Mouse (Mus musculus): ENCODE results near the gene Adarb2. TPM values are rescaled to one million over a fixed set of nuclear protein-coding genes. Genes with fewer than 3 reads are reported as not detected.
"Not testable (repeated sequence)": the region's sequence is repeated elsewhere in the genome, so short reads cannot be mapped to it uniquely, and the experiment has no call there.

Adarb2 gene
- total and polyA plus RNA-seq, 2 experiments = 0.09 TPM; not detected in 1

- no peaks in the 10 kb centered on the region for H3K4me1 ChIP-seq (ENCODE audit: control insufficient read depth, insufficient read depth, low read length)
- no peak overlapping the region for H3K27ac ChIP-seq (replicated peaks; ENCODE audit: insufficient read depth, low read depth, low read length)
- H3K79me2 ChIP-seq (ENCODE audit: control insufficient read depth, insufficient read depth, low read length) = no peaks in the 10 kb centered on the region
- no peaks in the 10 kb centered on the region for H3K36me3 ChIP-seq (ENCODE audit: control insufficient read depth, insufficient read depth, low read length)
- no peak overlapping the region for H3K9ac ChIP-seq (ENCODE audit: low read depth, low read length)
- DNase-seq (ENCODE audit: extremely low read depth, low read depth, low spot score) = no peak
- 82% methylated on average over 6 of the region's 6 CpGs for WGBS
- H3K27me3 ChIP-seq (ENCODE audit: control insufficient read depth, insufficient read depth, low read length) = no peaks in the 10 kb centered on the region
- no peak for TF ChIP-seq CTCF (IDR thresholded peaks at IDR 0.05; ENCODE audit: low read depth, low read length)
- no peak for TF ChIP-seq POLR2A (IDR thresholded peaks at IDR 0.05; ENCODE audit: extremely low read depth, insufficient read depth, low read length)
- H3K4me3 ChIP-seq (ENCODE audit: insufficient read depth, low read depth, low read length) = no peak overlapping the region
These were observed 395.0 kb downstream of the Adarb2 start for GRCm38 (mm10) chr13:8597647-8598017.

- Histone ChIP-seq H3K36me3 (ENCODE audit: control insufficient read depth, insufficient read depth, low read length) (no peaks in the 10 kb centered on the region), H3K79me2 (ENCODE audit: control insufficient read depth, insufficient read depth, low read length) (no peaks in the 10 kb centered on the region), H3K27ac (replicated peaks; ENCODE audit: insufficient read depth, low read depth, low read length) (no peak overlapping the region), H3K27me3 (ENCODE audit: control insufficient read depth, insufficient read depth, low read length) (no peaks in the 10 kb centered on the region), H3K4me1 (ENCODE audit: control insufficient read depth, insufficient read depth, low read length) (no peaks in the 10 kb centered on the region), H3K9ac (ENCODE audit: low read depth, low read length) (no peak overlapping the region), H3K4me3 (ENCODE audit: insufficient read depth, low read depth, low read length) (no peak overlapping the region)
- TF ChIP-seq POLR2A (IDR thresholded peaks at IDR 0.05; ENCODE audit: extremely low read depth, insufficient read depth, low read length) (no peak), CTCF (IDR thresholded peaks at IDR 0.05; ENCODE audit: low read depth, low read length) (no peak)
- 71% methylated on average over 2 of the region's 2 CpGs for WGBS
- no peak for DNase-seq (ENCODE audit: extremely low read depth, low read depth, low spot score)
These were observed 403.0 kb downstream of the Adarb2 start for GRCm38 (mm10) chr13:8605645-8606044.

- Histone ChIP-seq H3K27me3 (ENCODE audit: control insufficient read depth, insufficient read depth, low read length) (no peaks in the 10 kb centered on the region), H3K36me3 (ENCODE audit: control insufficient read depth, insufficient read depth, low read length) (no peaks in the 10 kb centered on the region), H3K4me1 (ENCODE audit: control insufficient read depth, insufficient read depth, low read length) (no peaks in the 10 kb centered on the region), H3K9ac (ENCODE audit: low read depth, low read length) (no peak overlapping the region), H3K4me3 (ENCODE audit: insufficient read depth, low read depth, low read length) (no peak overlapping the region), H3K27ac (replicated peaks; ENCODE audit: insufficient read depth, low read depth, low read length) (no peak overlapping the region), H3K79me2 (ENCODE audit: control insufficient read depth, insufficient read depth, low read length) (no peaks in the 10 kb centered on the region)
- WGBS = 86% methylated on average over 12 of the region's 12 CpGs
- no peak for TF ChIP-seq POLR2A (IDR thresholded peaks at IDR 0.05; ENCODE audit: extremely low read depth, insufficient read depth, low read length)
- TF ChIP-seq CTCF (IDR thresholded peaks at IDR 0.05; ENCODE audit: low read depth, low read length) = no peak
- DNase-seq (ENCODE audit: extremely low read depth, low read depth, low spot score) = no peak
These were observed 405.4 kb downstream of the Adarb2 start for GRCm38 (mm10) chr13:8608040-8608439.

- H3K27me3 ChIP-seq (ENCODE audit: control insufficient read depth, insufficient read depth, low read length); DNase-seq (ENCODE audit: extremely low read depth, low read depth, low spot score); H3K79me2 ChIP-seq (ENCODE audit: control insufficient read depth, insufficient read depth, low read length); H3K9ac ChIP-seq (ENCODE audit: low read depth, low read length); H3K36me3 ChIP-seq (ENCODE audit: control insufficient read depth, insufficient read depth, low read length); H3K4me1 ChIP-seq (ENCODE audit: control insufficient read depth, insufficient read depth, low read length); H3K27ac ChIP-seq (replicated peaks; ENCODE audit: insufficient read depth, low read depth, low read length); H3K4me3 ChIP-seq (ENCODE audit: insufficient read depth, low read depth, low read length): not testable (repeated sequence)
- 80% methylated on average over 6 of the region's 6 CpGs for WGBS
These were observed 406.3 kb downstream of the Adarb2 start for GRCm38 (mm10) chr13:8608918-8609317.

- no peak for DNase-seq (ENCODE audit: extremely low read depth, low read depth, low spot score)
- no peak overlapping the region for H3K27ac ChIP-seq (replicated peaks; ENCODE audit: insufficient read depth, low read depth, low read length)
- TF ChIP-seq CTCF (IDR thresholded peaks at IDR 0.05; ENCODE audit: low read depth, low read length) (no peak), POLR2A (IDR thresholded peaks at IDR 0.05; ENCODE audit: extremely low read depth, insufficient read depth, low read length) (no peak)
- H3K4me3 ChIP-seq (ENCODE audit: insufficient read depth, low read depth, low read length) = no peak overlapping the region
- no peak overlapping the region for H3K9ac ChIP-seq (ENCODE audit: low read depth, low read length)
- WGBS = 82% methylated on average over 8 of the region's 8 CpGs
- H3K4me1 ChIP-seq (ENCODE audit: control insufficient read depth, insufficient read depth, low read length) = no peaks in the 10 kb centered on the region
- no peaks in the 10 kb centered on the region for H3K36me3 ChIP-seq (ENCODE audit: control insufficient read depth, insufficient read depth, low read length)
- H3K27me3 ChIP-seq (ENCODE audit: control insufficient read depth, insufficient read depth, low read length) = no peaks in the 10 kb centered on the region
- no peaks in the 10 kb centered on the region for H3K79me2 ChIP-seq (ENCODE audit: control insufficient read depth, insufficient read depth, low read length)
These were observed 408.3 kb downstream of the Adarb2 start for GRCm38 (mm10) chr13:8610956-8611355.

GRCm38 (mm10) chr13:8612618-8613391 lies 410.1 kb downstream of the Adarb2 start:
- Histone ChIP-seq H3K79me2 (ENCODE audit: control insufficient read depth, insufficient read depth, low read length) (no peaks in the 10 kb centered on the region), H3K4me1 (ENCODE audit: control insufficient read depth, insufficient read depth, low read length) (no peaks in the 10 kb centered on the region), H3K36me3 (ENCODE audit: control insufficient read depth, insufficient read depth, low read length) (no peaks in the 10 kb centered on the region), H3K9ac (ENCODE audit: low read depth, low read length) (no peak overlapping the region), H3K27me3 (ENCODE audit: control insufficient read depth, insufficient read depth, low read length) (no peaks in the 10 kb centered on the region), H3K4me3 (ENCODE audit: insufficient read depth, low read depth, low read length) (no peak overlapping the region), H3K27ac (replicated peaks; ENCODE audit: insufficient read depth, low read depth, low read length) (no peak overlapping the region)
- DNase-seq (ENCODE audit: extremely low read depth, low read depth, low spot score) = no peak
- TF ChIP-seq CTCF (IDR thresholded peaks at IDR 0.05; ENCODE audit: low read depth, low read length) (no peak), POLR2A (IDR thresholded peaks at IDR 0.05; ENCODE audit: extremely low read depth, insufficient read depth, low read length) (no peak)
- WGBS = 74% methylated on average over 14 of the region's 14 CpGs
